Mouse (Mus musculus): ENCODE measurements around the gene Bnc2. TPM values are rescaled to one million over a fixed set of nuclear protein-coding genes. Genes with fewer than 3 reads are reported as not detected.
A peak's percentile ranks its signal among the peaks of the same experiment; 100 is the strongest.

Gene Bnc2
- polyA plus RNA-seq, 1 experiment from 2014 or later: 4.4 TPM

DNA sequence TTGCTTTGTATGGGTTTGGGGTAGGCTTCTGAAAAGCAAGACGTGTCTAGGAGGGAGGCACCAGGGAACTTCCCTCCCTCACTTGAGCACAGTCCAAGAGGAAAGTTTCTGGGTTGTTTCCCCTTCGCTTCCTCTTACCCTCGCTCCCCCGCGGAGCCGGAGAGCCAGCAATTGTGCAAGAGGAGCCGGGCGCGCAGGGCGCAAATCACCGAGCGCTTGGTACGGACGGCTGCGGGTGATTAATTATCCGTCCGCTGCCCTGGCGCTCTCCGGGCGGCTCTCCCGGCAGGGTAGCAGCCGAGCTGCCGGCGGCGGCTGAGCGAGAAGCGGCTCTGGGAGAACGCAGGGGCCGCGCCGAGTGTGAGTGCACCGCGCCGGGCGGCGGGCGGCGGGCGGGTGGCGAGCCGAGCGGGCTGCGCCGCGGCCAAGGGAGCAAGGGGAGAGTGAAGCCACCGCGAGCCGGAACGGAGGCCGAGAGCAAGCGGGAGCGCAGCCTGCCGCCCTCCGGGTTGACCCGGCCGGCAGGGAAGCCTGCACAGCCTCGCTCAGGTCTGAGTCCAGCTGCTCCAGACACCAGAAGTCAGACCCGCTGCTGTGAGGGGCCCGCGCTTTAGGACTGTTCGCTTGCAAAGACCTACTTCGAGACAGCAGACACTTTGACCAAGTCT, 129.7 kb downstream of the Bnc2 start:
- Histone ChIP-seq H3K27ac (peak overlapping the region; percentile 60), H3K27me3 (ENCODE audit: insufficient read depth, low read length) (no peaks in the 10 kb centered on the region), H3K36me3 (ENCODE audit: insufficient read depth, low read length) (no peaks in the 10 kb centered on the region), H3K4me3 (replicated peaks; ENCODE audit: low read depth, low read length) (peak overlapping the region; percentile 59), H3K4me2 (ENCODE audit: low read length) (peak overlapping the region; percentile 87), H3K4me1 (replicated peaks; ENCODE audit: insufficient read depth, low read length) (0 out of 2 replicates have a peak, but pooled peaks cover 4% of the 10 kb centered on the region), H3K9ac (ENCODE audit: low read depth, low read length) (peak overlapping the region; percentile 71), H3K9me3 (replicated peaks; ENCODE audit: low read length) (no peaks in the 10 kb centered on the region)
- DNase-seq (ENCODE audit: low spot score) (peak; percentile 85), ATAC-seq (replicated peaks; ENCODE audit: low FRiP score, low read depth) (peak; percentile 88)
- no peak for TF ChIP-seq CTCF (IDR thresholded peaks at IDR 0.05; ENCODE audit: low read depth)
- under 1% methylated on average over 62 of the region's 62 CpGs for WGBS

DNA sequence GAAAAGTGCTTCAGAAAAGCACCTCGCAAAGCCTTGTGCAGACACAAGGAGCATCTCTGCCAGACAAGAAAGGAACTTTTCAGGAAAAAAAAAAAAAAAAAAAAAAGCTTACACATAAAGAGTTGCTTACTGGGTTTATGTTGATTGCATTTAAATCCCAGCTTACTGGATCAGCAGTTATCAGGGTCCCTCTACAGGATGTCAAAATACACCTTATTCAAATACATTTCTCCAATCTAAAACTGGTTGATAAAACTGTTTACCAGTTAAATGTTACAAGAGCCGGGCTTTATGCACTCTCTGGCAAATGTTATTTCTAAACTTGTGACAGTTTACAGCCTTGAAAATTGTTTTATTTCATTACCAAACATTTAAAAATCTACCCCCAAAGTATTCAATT, 130.4 kb downstream of the Bnc2 start:
- Histone ChIP-seq H3K4me1 (replicated peaks; ENCODE audit: insufficient read depth, low read length) (0 out of 2 replicates have a peak, but pooled peaks cover 4% of the 10 kb centered on the region), H3K4me2 (ENCODE audit: low read length) (peak overlapping the region; percentile 87), H3K4me3 (replicated peaks; ENCODE audit: low read depth, low read length) (peak overlapping the region; percentile 59; the same call in 1 of the 2 replicates), H3K36me3 (ENCODE audit: insufficient read depth, low read length) (no peaks in the 10 kb centered on the region), H3K9me3 (replicated peaks; ENCODE audit: low read length) (no peaks in the 10 kb centered on the region), H3K9ac (ENCODE audit: low read depth, low read length) (no peak overlapping the region), H3K27me3 (ENCODE audit: insufficient read depth, low read length) (no peaks in the 10 kb centered on the region), H3K27ac (no peak overlapping the region)
- peak; percentile 35 for DNase-seq (ENCODE audit: low spot score)
- WGBS: 61% methylated on average over 2 of the region's 2 CpGs
- ATAC-seq (replicated peaks; ENCODE audit: low FRiP score, low read depth): no peak
- no peak; the same call in 1 of the 2 replicates for TF ChIP-seq CTCF (IDR thresholded peaks at IDR 0.05; ENCODE audit: low read depth)

DNA sequence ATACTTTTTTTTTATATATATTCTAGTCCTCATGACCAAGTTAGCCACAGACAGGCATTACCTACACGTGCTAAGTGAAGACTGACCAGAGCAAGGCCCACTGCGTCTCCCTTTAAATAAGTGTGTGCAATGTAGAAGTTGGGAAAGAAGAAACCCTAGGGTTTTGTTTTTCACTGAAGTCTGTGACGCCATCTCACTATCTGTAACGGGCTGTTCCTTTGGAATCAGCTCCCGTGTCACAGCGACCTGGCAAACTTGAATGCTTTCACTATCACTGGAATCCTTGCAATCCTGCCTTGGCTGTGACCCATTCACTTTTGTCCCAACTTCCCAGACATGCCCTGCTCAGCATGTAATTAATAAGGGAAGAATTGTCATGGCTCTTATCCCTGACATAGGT, 134.5 kb downstream of the Bnc2 start:
- DNase-seq (ENCODE audit: low spot score) (no peak), ATAC-seq (replicated peaks; ENCODE audit: low FRiP score, low read depth) (no peak)
- H3K27me3 ChIP-seq (ENCODE audit: insufficient read depth, low read length): no peaks in the 10 kb centered on the region
- no peak for TF ChIP-seq CTCF (IDR thresholded peaks at IDR 0.05; ENCODE audit: low read depth)
- no peak overlapping the region for H3K9ac ChIP-seq (ENCODE audit: low read depth, low read length)
- H3K4me1 ChIP-seq (replicated peaks; ENCODE audit: insufficient read depth, low read length): no peaks in the 10 kb centered on the region
- H3K4me2 ChIP-seq (ENCODE audit: low read length): no peak overlapping the region
- H3K4me3 ChIP-seq (replicated peaks; ENCODE audit: low read depth, low read length): no peak overlapping the region
- no peak overlapping the region for H3K27ac ChIP-seq
- H3K9me3 ChIP-seq (replicated peaks; ENCODE audit: low read length): no peaks in the 10 kb centered on the region
- no peaks in the 10 kb centered on the region for H3K36me3 ChIP-seq (ENCODE audit: insufficient read depth, low read length)
- WGBS: 81% methylated on average over 6 of the region's 6 CpGs

DNA sequence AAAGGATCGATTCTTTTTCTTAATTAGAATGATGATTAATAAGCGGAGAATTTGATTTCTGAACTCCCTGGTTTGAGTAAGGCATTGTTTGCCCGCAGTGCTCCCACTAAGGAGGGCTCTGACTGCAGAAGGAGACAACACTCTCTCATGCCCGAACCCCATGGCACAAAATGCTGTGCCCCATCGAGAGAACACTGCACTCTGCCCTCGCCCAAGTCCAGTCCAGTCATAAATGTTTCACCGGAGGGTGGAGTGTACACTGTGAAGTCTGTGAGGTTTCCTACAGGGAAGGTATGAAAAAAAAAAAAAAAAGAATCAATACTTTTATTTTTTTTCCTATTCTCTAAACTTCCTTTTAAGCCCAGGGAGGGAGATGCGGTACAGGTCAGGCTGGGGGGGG, 135.7 kb downstream of the Bnc2 start:
- TF ChIP-seq CTCF (IDR thresholded peaks at IDR 0.05; ENCODE audit: low read depth): no peak
- Histone ChIP-seq H3K27ac (no peak overlapping the region), H3K4me1 (replicated peaks; ENCODE audit: insufficient read depth, low read length) (no peaks in the 10 kb centered on the region), H3K9ac (ENCODE audit: low read depth, low read length) (no peak overlapping the region), H3K4me2 (ENCODE audit: low read length) (no peak overlapping the region), H3K36me3 (ENCODE audit: insufficient read depth, low read length) (no peaks in the 10 kb centered on the region), H3K4me3 (replicated peaks; ENCODE audit: low read depth, low read length) (no peak overlapping the region), H3K27me3 (ENCODE audit: insufficient read depth, low read length) (no peaks in the 10 kb centered on the region), H3K9me3 (replicated peaks; ENCODE audit: low read length) (no peaks in the 10 kb centered on the region)
- ATAC-seq (replicated peaks; ENCODE audit: low FRiP score, low read depth): no peak
- no peak for DNase-seq (ENCODE audit: low spot score)
- 85% methylated on average over 8 of the region's 8 CpGs for WGBS

DNA sequence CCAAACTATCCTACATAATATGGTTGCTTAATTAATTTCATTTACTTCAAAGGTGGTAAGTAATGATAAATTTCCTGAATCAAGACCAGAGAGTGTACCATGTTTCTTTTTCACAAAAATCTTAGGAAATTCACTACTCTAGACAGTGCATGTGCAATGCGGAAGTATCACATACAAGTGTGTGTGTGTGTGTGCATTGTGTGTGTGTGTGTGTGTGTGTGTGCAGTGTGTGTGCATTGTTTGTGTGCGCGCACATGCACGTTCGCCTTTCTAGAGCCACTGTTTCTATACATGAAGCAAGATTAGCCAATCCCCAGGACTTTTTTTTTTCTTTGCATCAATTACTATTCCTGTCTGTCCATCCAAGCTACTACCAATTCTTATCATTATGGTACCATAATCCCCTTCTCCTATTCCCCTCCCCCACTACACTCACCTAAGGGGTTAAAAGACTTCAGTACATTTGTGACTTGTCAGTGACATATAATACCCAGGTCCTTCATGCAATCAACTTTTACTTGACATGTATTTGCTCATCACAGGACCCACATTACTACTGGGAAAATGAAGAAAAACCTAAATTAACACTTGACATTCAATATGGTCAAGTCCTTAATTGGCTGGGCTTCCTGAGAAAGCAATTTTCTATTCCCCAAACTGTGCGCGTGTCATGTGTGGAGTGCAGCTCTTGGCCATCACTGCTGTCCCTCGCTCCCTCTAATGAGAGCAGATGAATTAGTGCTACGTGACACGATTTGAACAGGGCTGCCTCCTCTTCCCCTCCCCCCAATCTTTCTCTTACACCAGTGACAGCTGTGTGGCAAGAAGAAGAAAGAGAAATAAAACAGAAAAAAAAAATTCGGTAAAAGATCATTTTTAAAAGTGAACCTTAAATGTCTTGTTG, 145.9 kb downstream of the Bnc2 start:
- ATAC-seq (replicated peaks; ENCODE audit: low FRiP score, low read depth): no peak
- no peak for DNase-seq (ENCODE audit: low spot score)
- Histone ChIP-seq H3K4me3 (replicated peaks; ENCODE audit: low read depth, low read length) (no peak overlapping the region), H3K9ac (ENCODE audit: low read depth, low read length) (no peak overlapping the region), H3K9me3 (replicated peaks; ENCODE audit: low read length) (no peaks in the 10 kb centered on the region), H3K4me2 (ENCODE audit: low read length) (no peak overlapping the region), H3K36me3 (ENCODE audit: insufficient read depth, low read length) (no peaks in the 10 kb centered on the region), H3K27ac (no peak overlapping the region), H3K27me3 (ENCODE audit: insufficient read depth, low read length) (no peaks in the 10 kb centered on the region), H3K4me1 (replicated peaks; ENCODE audit: insufficient read depth, low read length) (0 out of 2 replicates have a peak, but pooled peaks cover under 1% of the 10 kb centered on the region)
- TF ChIP-seq CTCF (IDR thresholded peaks at IDR 0.05; ENCODE audit: low read depth): no peak
- WGBS: 71% methylated on average over 11 of the region's 11 CpGs

DNA sequence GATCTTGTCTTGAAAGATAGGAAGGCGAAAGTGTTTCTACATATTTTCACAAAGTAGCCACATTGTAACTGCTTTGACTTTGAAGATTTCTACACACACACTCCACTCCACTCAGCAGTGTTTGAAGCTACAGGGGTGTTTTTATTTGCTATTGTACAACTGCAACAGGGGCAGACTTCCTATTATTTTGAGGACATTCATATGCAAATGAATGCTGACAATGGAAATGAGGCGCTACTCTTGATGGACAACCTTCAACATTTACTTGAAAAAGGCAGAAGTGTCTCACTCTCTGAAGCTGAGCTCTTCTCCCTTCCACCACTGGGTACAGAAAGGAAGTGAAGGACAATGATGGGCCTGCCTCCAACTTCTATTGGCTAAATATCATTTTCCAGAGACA, 146.7 kb downstream of the Bnc2 start:
- WGBS: 86% methylated on average over 2 of the region's 2 CpGs
- no peak for ATAC-seq (replicated peaks; ENCODE audit: low FRiP score, low read depth)

More for the DNA sequence above, 146.7 kb downstream of the Bnc2 start:
- Histone ChIP-seq H3K9me3 (replicated peaks; ENCODE audit: low read length) (no peaks in the 10 kb centered on the region), H3K4me2 (ENCODE audit: low read length) (no peak overlapping the region), H3K27me3 (ENCODE audit: insufficient read depth, low read length) (no peaks in the 10 kb centered on the region), H3K4me3 (replicated peaks; ENCODE audit: low read depth, low read length) (no peak overlapping the region), H3K36me3 (ENCODE audit: insufficient read depth, low read length) (no peaks in the 10 kb centered on the region), H3K4me1 (replicated peaks; ENCODE audit: insufficient read depth, low read length) (peaks cover 8% of the 10 kb centered on the region; the same call in 1 of the 2 replicates), H3K9ac (ENCODE audit: low read depth, low read length) (no peak overlapping the region), H3K27ac (no peak overlapping the region)
- no peak for TF ChIP-seq CTCF (IDR thresholded peaks at IDR 0.05; ENCODE audit: low read depth)
- DNase-seq (ENCODE audit: low spot score): no peak

Data from kidney, postnatal 0 days (tissue).